Mouse (Mus musculus) cerebellum, adult 18-20 months (tissue): ENCODE measurements around the gene Kncn.

Experiments used
- DNase-seq, 2 experiments: peaks; one replicate each; pipeline ENCODE4 v3.0.0; 2021

The Kncn gene

GRCm38 (mm10) chr4:115884022-115884421 is at the start of gene Kncn:
Kncn (plus strand) TSS chr4:115884400.
- DNase-seq, result no peak

DNA sequence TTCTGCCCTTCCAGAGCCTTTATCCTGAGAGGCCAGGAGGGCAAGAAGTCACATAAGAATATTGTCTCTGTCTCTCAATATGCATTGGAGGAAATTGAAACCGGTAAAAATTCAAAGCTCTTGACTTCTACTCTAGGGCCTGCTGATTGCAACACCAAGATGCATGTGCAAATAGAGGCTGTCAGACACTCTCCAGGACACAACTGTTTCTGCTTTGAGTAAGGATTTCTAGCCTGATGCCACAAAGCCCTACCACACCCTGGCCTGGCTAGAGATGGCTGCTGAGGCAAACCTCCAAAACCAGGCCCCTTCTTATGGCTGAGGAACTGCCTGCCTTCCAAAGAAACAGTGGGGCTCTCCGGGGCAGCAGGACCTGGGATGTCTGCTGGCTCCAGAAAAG is 48.6 kb upstream of the Kncn start:
- no peak for DNase-seq

- DNase-seq, result no peak
Measured at GRCm38 (mm10) chr4:115838196-115838595, 46.0 kb upstream of the Kncn start.

DNA sequence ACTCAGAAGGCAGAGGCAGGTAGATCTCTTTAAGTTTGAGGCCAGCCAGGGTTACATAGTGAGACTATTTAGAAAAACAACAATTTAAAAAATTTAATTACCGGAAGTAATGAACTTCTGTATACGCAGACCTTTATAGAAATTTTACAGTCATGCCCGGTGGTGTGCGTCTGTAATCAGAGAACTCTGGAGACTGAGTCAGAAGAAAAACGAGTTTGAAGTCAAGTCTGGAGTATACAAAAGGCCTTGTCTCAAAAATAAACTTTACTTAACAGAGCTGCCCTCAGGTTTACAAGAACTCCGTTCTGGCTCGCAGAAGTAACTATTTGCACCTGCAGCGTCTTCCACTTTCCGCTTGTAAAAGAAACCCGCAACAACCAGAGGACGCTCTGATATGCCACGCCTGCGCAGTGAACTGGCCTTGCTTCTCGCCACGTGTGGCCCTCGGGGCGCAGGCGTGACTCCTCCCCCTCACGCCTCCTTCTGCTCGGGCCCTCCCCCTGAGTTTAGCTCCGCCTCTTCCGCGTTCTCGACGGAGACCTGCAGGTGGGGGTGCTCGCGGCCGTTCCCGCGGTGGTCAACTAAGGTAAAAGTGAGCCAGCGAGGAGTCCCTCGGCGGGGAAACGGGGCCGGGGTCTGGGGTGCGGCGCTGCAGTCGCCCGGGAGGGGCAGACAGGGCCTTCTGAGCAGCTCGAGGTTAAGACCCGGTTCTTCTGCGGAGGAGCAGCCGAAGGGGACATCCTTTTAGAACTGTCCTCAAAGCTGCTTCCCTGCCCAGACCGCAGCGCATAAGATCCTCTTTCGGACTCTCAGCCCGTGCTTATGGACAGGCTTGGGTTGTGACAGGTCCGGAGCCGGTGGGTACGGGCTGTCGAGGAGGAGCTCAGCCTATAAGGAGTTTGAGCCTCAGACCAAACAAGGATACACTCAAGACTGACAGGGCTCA is 45.2 kb upstream of the Kncn start, which contains the start of gene Mknk1:
Mknk1 (plus strand) TSS at position 503 of the 946 bp plus-strand sequence.
- DNase-seq, result peak; percentile 93

DNA sequence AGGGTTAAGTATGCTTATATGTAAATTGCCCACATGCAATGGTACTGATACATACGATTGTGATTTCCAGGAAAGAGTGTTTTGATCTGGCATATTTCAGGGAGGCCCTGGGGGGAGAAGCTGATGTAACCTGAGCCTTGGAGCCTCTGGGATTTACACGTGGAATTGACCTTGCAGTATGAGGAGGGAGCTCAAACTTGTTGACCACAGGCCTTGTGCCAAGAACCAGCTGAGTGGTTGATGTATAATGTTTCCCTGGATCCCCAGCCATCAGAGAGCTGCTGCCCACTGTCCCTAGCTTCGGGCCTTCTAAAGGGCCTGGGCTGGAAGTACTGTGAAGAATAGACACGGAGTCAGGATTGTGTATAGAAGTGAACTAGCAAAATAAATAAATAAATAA is 44.2 kb upstream of the Kncn start:
- DNase-seq, result peak; percentile 12 to 23

DNA sequence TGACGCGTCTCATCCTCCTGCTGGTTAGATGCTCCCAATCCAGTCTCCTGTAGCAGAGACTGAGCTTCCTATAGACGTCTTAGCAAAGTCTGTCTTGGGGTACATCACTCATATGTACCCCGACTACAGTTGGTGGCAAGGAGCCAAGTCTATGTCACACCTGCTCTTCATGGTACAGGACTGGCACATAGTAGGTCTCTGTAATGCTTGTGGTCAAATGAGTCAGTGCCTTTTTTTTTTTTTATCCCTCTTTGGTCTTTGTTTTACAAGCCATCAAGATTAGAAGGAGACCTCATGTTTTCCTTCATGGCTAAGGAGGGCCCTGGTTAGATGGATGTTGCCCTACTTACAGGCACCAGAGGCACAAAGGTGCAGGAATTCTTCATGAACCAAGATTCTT is 43.4 kb upstream of the Kncn start:
- DNase-seq, result no peak

GRCm38 (mm10) chr4:115846656-115847055 is 37.5 kb upstream of the Kncn start:
- no peak for DNase-seq

GRCm38 (mm10) chr4:115847377-115847776 is 36.8 kb upstream of the Kncn start:
- DNase-seq, result no peak

DNA sequence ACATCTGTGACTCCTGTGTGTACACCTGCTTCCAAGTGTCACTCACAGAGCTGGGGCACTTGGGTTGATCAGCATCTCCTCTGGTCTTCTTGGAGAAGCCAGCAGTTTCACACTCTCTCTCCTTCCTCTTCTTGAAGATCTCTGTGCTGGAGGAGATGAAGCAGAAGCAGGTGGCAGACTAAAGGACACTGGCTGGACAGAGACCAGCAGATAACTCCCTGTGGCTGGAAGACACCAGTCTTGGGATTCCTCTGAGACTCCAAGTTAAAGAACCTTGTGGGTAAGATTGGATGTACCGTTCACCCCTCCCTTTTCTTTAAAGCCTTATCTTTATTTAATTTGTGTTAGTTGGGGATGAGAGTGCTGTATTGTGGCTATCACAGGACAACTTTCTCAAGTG is 36.1 kb upstream of the Kncn start:
- no peak for DNase-seq

DNA sequence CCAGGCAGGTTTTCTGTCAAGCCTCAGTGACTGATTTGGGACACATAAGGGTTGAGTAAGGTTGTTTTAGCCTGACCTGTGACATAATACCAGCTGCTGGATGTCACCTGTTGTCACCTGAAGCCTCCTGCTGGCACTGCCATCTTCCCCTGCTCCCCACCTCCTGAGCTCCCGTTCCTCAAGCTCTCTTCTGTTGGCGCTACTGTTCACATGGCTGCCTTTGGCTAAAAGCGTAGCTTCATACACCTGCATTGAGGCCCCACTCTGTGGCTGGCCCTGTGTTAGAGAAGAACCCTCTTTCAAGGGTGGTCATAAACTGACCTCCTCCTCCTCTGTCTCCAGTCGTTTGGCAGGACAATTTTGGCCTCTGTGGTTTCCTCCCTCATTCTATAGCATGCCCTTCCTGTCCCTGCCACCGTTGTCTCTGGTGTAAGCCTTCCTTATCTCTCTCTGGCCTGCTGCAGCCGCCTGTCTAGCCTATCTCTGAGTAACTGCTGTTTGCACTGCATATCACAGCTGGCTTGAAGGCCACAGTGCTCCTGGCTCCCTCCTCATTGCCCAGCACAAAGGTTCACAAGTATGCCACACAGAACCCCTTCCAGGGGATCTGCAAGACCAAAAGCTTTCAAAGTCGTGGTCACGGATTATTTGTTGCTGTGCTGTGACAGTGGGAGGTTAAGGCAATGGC is 35.1 kb upstream of the Kncn start:
- no peak for DNase-seq

GRCm38 (mm10) chr4:115850111-115850510 is 34.1 kb upstream of the Kncn start:
- no peak for DNase-seq

GRCm38 (mm10) chr4:115850631-115851030 is 33.6 kb upstream of the Kncn start:
- DNase-seq, result no peak

DNA sequence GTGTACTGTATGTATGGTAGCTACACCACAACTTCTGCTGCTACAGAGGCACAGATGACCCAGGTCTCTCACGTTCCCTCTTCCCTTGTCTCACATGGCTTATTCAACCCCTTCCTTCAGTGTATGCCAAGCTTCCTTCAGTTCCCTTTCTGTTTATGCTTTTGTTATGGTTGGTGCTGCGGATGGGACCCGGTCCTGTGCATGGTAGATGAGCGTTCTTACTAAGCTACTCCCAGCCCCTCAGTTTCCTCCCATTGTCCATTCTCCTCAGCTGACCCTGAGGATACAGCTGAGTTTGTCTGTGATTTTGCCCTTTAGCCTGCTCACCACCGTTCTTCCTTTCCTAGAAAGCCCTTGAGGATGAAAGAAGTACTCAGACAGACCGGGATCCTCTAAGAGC is 32.6 kb upstream of the Kncn start:
- DNase-seq, result no peak

DNA sequence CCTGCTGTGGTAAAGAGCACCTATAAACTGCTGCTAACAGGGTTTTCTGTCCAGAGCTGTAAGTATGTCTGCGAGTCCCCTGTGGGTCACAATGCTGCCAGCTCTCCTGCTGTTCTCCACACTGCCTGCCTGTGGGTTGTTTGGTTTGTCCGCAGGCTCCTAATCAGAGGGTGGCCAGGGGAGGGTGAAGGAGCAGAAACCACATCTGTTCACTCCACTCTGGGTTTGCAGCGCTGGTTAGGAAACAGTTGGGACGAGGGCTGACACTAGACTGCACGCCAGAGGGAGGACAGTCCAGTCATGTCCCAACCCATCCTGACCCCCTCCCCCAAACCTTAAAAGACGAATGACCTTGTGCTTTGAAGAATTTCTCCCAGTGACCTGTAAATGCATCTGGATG is 29.1 kb upstream of the Kncn start:
- no peak for DNase-seq

DNA sequence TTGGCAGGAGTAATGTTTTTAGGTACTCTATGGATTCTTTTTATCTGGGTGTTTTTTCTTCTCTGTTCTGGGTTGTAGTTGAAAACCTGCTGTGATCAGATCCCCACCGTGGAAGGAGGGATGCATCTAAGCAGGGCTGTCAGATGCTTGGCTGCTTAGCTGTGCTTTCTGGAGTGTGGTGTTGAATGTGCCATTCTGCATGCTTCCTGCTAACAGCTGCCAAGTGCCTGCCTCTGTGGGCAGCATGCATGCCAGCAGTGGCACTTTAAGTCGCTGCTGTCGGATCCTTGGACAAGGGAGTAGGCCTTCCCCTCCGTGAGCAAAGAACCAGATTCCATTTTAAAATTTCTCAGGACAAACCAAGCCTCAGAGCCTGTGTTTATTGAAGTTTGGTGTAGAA is 28.6 kb upstream of the Kncn start:
- no peak for DNase-seq

- no peak for DNase-seq
Measured at GRCm38 (mm10) chr4:115856282-115856681, 27.9 kb upstream of the Kncn start.

DNA sequence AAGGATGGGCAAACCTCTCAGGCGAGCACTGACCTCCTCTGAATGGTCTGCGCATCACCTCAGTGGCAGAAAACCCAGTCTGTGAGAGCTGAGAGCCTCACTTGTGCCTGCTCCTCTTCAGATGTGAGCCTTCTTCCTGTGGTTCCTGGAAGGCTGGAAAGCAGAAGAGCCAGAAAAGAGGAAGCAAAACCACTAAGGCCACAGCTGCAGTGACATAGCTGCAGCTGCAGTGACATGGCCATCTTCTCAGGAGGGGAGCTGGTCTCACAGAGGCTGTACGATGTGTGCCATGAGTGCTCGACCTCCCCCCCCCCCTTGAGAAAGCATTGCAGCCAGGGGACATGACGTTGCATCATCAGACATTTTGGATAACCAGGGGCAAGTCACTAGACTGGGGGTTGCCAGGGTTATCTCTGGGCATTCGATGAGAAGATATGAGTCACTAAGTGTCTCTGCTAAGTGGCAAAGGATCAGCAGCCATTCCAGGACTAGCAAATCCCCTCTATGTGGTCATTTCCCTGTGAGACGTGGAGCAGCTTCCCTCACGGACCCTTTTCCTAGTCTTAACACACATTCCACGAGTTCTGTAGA is 26.8 kb upstream of the Kncn start:
- DNase-seq, result no peak

- DNase-seq, result no peak
Measured at GRCm38 (mm10) chr4:115863352-115863751, 20.8 kb upstream of the Kncn start.

DNA sequence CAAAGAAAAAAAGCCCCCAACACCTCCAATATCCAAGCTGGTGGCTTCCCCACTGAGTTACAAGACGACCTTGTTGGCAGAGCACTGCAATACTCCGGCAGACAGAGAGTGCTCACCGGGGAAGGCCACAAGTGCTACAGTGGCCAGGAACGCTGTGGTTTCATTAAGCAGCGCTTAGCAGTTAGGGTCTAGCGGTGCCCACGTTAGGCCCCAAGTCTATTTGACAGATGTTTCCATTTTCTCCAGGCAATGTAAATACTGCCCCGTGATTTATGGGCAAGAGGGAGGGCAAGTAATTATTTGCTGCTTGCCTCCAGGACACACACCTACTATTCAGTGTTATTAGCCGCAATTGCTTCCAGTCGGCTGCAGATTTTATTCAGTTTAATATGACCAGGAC is 20.3 kb upstream of the Kncn start:
- no peak for DNase-seq

GRCm38 (mm10) chr4:115869512-115870210 is 14.5 kb upstream of the Kncn start:
- no peak for DNase-seq

- DNase-seq, result no peak
Measured at GRCm38 (mm10) chr4:115873231-115873630, 11.0 kb upstream of the Kncn start.

DNA sequence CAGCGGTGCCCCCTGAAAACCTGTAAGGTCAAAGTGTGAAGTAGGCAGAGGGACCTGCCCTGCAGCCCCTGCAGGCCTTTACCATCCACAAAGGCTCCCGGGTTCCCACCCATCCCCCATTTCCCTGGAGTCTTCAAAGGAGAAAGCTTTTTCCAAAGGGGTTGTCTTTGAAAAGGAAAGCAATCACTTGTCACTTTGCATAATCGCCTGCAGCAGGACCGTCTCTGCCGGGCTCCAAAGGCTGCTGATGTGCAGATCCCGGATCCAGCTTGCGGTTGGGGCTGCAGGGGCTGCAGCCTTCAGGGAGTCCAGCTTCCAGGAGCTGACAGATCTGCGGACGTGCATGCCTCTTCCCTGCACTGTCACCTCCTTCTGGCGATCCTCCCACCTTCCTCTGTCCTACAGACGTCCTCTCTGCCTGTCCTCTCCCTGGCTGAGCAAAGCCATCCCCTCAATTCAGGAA is 6.0 kb upstream of the Kncn start:
- no peak for DNase-seq

DNA sequence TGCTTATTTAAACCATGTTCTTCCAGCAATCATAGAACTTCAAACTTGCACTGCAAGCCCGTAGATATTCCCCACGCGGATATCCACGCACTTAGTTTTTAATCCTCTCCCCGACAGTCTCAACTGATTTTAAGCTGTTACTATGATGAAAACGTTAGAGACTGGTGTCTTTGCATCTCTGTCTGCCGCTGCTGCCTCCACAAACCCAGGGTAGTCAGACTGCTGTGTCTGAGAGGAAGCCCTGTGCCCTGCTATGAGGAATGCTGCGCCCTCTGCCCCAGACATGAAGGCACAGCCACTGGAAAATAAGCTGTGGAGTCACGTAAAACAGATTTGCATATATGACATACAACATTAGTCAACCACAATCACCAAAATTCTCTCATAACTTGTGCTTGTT is 5.4 kb upstream of the Kncn start:
- no peak for DNase-seq
